In the genomic region with DNA sequence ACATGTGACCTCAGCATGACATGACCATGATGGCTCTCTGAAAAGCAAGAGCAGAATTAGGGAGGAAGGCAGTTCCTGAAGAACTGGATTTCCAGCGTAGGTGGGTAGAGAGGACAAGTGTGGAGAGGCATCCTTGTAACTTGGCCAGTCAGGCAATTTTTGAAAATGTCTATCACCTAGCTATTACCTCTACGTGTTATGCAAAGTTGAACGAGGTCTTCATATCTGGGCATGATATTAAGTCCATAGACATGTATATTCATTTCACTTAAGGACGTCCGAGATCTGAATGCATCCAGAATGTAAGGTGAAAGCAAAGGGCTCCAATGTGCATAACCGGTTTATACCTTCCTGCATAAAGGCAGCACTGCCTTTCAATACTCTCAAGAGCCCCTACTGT, we compare ENCODE assay signal across 18 mouse cellular contexts. TPM values are rescaled to one million over a fixed set of nuclear protein-coding genes. Genes with fewer than 3 reads are reported as not detected.
DNase-seq lines count a peak whose midpoint lies in the region; ATAC-seq and TF ChIP-seq lines count a peak whose summit lies in the region.
"Had no signal": no experiment of that assay in that cellular context is flagged by ENCODE, and none has a peak within 500 bp of the region (broad histone marks: within the 10 kb centered on the region; RNA-seq: fewer than 3 reads in every experiment).

No protein-coding gene starts in this region.

- no peak for TF ChIP-seq POLR2A in lung, adult 2 months (IDR thresholded peaks at IDR 0.05; ENCODE audit: borderline replicate concordance, extremely low read depth, low read depth, low read length)

- H3K4me1 ChIP-seq in lung, adult 2 months (ENCODE audit: control insufficient read depth, insufficient read depth, low read length): peaks cover 7% of the 10 kb centered on the region; the same call in 1 of the 2 replicates
- peaks cover 6% of the 10 kb centered on the region; the same call in 1 of the 2 replicates for H3K4me1 ChIP-seq in lung, embryonic 16.5 days (replicated peaks; ENCODE audit: control insufficient read depth, insufficient read depth, low read length)

- no peaks in the 10 kb centered on the region for H3K36me3 ChIP-seq in lung, embryonic 16.5 days (ENCODE audit: control insufficient read depth, insufficient read depth, low read length)
- H3K36me3 ChIP-seq: forebrain, embryonic 12.5 days; heart, embryonic 15.5 days; hindbrain, embryonic 12.5 days had no signal

- no peak for ATAC-seq in lung, embryonic 16.5 days (ENCODE audit: low read depth)
- ATAC-seq: activated CD4-positive, CD25-positive, alpha-beta regulatory T cell, adult 4 months had no signal

- H3K4me3 ChIP-seq in lung, adult 2 months (replicated peaks; ENCODE audit: extremely low read depth, low read depth, low read length): peak overlapping the region; percentile 46
- peak overlapping the region; percentile 70 for H3K4me3 ChIP-seq in lung, embryonic 16.5 days (ENCODE audit: low read length)
- H3K4me3 ChIP-seq: forebrain, embryonic 12.5 days; heart, embryonic 15.5 days had no signal

- DNase-seq in embryo, embryonic 10.5 days (ENCODE audit: low spot score): peak; percentile 62
- DNase-seq in embryo, embryonic 10 days (ENCODE audit: low spot score): no peak
- DNase-seq in lung, adult 2 months: peak; percentile 25
- DNase-seq in lung, adult 18-20 months: no peak
- DNase-seq in retina, postnatal 1 day: peak; percentile 25
- DNase-seq in kidney, postnatal 36 days: no peak
- no peak for DNase-seq in thymus, postnatal 10 days (ENCODE audit: low spot score in 2 of 2)
- DNase-seq: adrenal gland, postnatal 36 days; gastrocnemius, postnatal 10 days; layer of hippocampus, adult 9-11 months; right cerebral cortex, postnatal 4 days had no signal

- peak overlapping the region; percentile 51 for H3K4me2 ChIP-seq in lung, embryonic 16.5 days (ENCODE audit: low read depth, low read length)
- H3K4me2 ChIP-seq: heart, embryonic 15.5 days; hindbrain, embryonic 12.5 days had no signal

- H3K9ac ChIP-seq in lung, embryonic 16.5 days (ENCODE audit: low read length): peak overlapping the region; percentile 33
- H3K9ac ChIP-seq: forebrain, embryonic 12.5 days; heart, embryonic 15.5 days; hindbrain, embryonic 12.5 days had no signal

- no peak for TF ChIP-seq CTCF in lung, adult 2 months (IDR thresholded peaks at IDR 0.05; ENCODE audit: insufficient read depth, low read length)

- peaks cover 58% of the 10 kb centered on the region for H3K27me3 ChIP-seq in lung, embryonic 16.5 days (ENCODE audit: control insufficient read depth, insufficient read depth, low read depth, low read length)
- H3K27me3 ChIP-seq: CH12.LX had no signal

- no peaks in the 10 kb centered on the region for H3K9me3 ChIP-seq in lung, embryonic 16.5 days (ENCODE audit: control insufficient read depth, low read length)
- H3K9me3 ChIP-seq: forebrain, embryonic 12.5 days; heart, embryonic 15.5 days; hindbrain, embryonic 12.5 days had no signal

- WGBS in lung, adult 2 months: 13% methylated on average over 6 of the region's 6 CpGs
- 7% methylated on average over 6 of the region's 6 CpGs for WGBS in lung, embryonic 16.5 days

- H3K27ac ChIP-seq in lung, embryonic 16.5 days (ENCODE audit: low read length): peak overlapping the region; percentile 32
- H3K27ac ChIP-seq: forebrain, embryonic 12.5 days; heart, embryonic 15.5 days; hindbrain, embryonic 12.5 days; macrophage had no signal

RNA-seq across cellular contexts. Expression of a gene that starts 5.6 kb away (rescaled TPM):
- 28.5 and 31.1 TPM in 2 replicates for polyA plus RNA-seq in lung, adult 2 months (2012; rRNA removed)
- polyA plus RNA-seq in lung, embryonic 16.5 days (2015; fragmentation: Nextera tagmentation; extraction: Ambion mirVana): 7.5 and 8.2 TPM in 2 replicates
- polyA plus RNA-seq: activated CD4-positive, CD25-positive, alpha-beta regulatory T cell, adult 4 months; macrophage had no signal

RNA-seq across cellular contexts. Expression of a gene that starts 22.8 kb away (rescaled TPM):
- polyA plus RNA-seq in lung, adult 2 months (2012; rRNA removed): 3.5 and 5.2 TPM in 2 replicates
- polyA plus RNA-seq in lung, embryonic 16.5 days (2015; fragmentation: Nextera tagmentation; extraction: Ambion mirVana): 3.0 and 5.1 TPM in 2 replicates
- polyA plus RNA-seq: macrophage had no signal

Comparison
In these comparisons a context has a peak if more than half of its experiments do, and no peak if none do; other contexts are left out.
1. DNase-seq: peak in embryo, embryonic 10.5 days (single experiment), lung, adult 2 months (single experiment) and retina, postnatal 1 day (single experiment); none in embryo, embryonic 10 days (single experiment), lung, adult 18-20 months (0 of 2), kidney, postnatal 36 days (0 of 2) and thymus, postnatal 10 days (0 of 2).